Mouse (Mus musculus) naive thymus-derived CD4-positive, alpha-beta T cell, adult 2 months (primary cell): ENCODE measurements around the gene Cnppd1.

Source experiments
- DNase-seq: peaks from one replicate; pipeline ENCODE4 v3.0.0-alpha.2; 2011; ENCODE audit warnings: low read depth

The Cnppd1 gene

GRCm38 (mm10) chr1:75142301-75143261 is at the start of gene Cnppd1, which contains the start of gene Retreg2:
Gene Cnppd1 (minus strand): TSS chr1:75142711.
Gene Retreg2 (plus strand): TSS chr1:75142778.
- peak; percentile 99 for DNase-seq

- peak; percentile 97 for DNase-seq
Measured at GRCm38 (mm10) chr1:75191622-75192402, 49.3 kb upstream of the Cnppd1 start, which contains the start of the genes Ankzf1 and Atg9a. Gene Ankzf1 (plus strand): TSS chr1:75192151. Gene Atg9a (minus strand): TSS chr1:75192196.

- DNase-seq = no peak
Measured at GRCm38 (mm10) chr1:75191258-75191621, 48.7 kb upstream of the Cnppd1 start.

- no peak for DNase-seq
Measured at GRCm38 (mm10) chr1:75190577-75190976, 48.1 kb upstream of the Cnppd1 start.

GRCm38 (mm10) chr1:75187914-75188483 is 45.5 kb upstream of the Cnppd1 start:
- DNase-seq = no peak

GRCm38 (mm10) chr1:75187126-75187525 is 44.6 kb upstream of the Cnppd1 start:
- DNase-seq = no peak

- DNase-seq = no peak
Measured at GRCm38 (mm10) chr1:75185495-75185894, 43.0 kb upstream of the Cnppd1 start.

- no peak for DNase-seq
Measured at GRCm38 (mm10) chr1:75182160-75182559, 39.6 kb upstream of the Cnppd1 start.

- no peak for DNase-seq
Measured at GRCm38 (mm10) chr1:75181377-75181870, 38.9 kb upstream of the Cnppd1 start.

- no peak for DNase-seq
Measured at GRCm38 (mm10) chr1:75180741-75181140, 38.2 kb upstream of the Cnppd1 start.

- DNase-seq = peak; percentile 82
Measured at GRCm38 (mm10) chr1:75180105-75180590, 37.6 kb upstream of the Cnppd1 start, which contains the start of gene Abcb6. Gene Abcb6 (minus strand): TSS chr1:75180392.

GRCm38 (mm10) chr1:75179334-75180104 is 37.0 kb upstream of the Cnppd1 start:
- peak; percentile 23 for DNase-seq

GRCm38 (mm10) chr1:75168472-75169464 is 26.3 kb upstream of the Cnppd1 start, which contains the start of gene Zfand2b:
Gene Zfand2b (plus strand): TSS chr1:75168646.
- DNase-seq = peak; percentile 98

- DNase-seq = no peak
Measured at GRCm38 (mm10) chr1:75168093-75168471, 25.6 kb upstream of the Cnppd1 start.

- DNase-seq = no peak
Measured at GRCm38 (mm10) chr1:75160256-75160617, 17.7 kb upstream of the Cnppd1 start.

GRCm38 (mm10) chr1:75159540-75160255 is 17.2 kb upstream of the Cnppd1 start:
- no peak for DNase-seq

- no peak for DNase-seq
Measured at GRCm38 (mm10) chr1:75158990-75159389, 16.5 kb upstream of the Cnppd1 start.

GRCm38 (mm10) chr1:75155837-75156236 is 13.3 kb upstream of the Cnppd1 start:
- no peak for DNase-seq

GRCm38 (mm10) chr1:75148727-75149126 is 6.2 kb upstream of the Cnppd1 start:
- DNase-seq = no peak
